Mouse (Mus musculus) forebrain, embryonic 15.5 days (tissue): ENCODE measurements around the gene Smug1. TPM values are rescaled to one million over a fixed set of nuclear protein-coding genes. Genes with fewer than 3 reads are reported as not detected.

Source experiments
- ATAC-seq: fragments of 200-750 bp; cut with Nextera tagmentation; replicated peaks from 2 replicates; pipeline ENCODE4 v1.8.0; 2017; ENCODE audit warnings: mild to moderate bottlenecking, moderate TSS enrichment, moderate library complexity
- H3K27ac ChIP-seq: fragments of 300-500 bp; sonication (generic); replicated peaks from 2 replicates; pipeline ENCODE4 v1.5.1; 2015; ENCODE audit warnings: mild to moderate bottlenecking, inconsistent platforms
- H3K27me3 ChIP-seq: fragments of 300-500 bp; sonication (generic); 2 replicates; pipeline ENCODE4 v1.6.1; 2015; ENCODE audit warnings: inconsistent platforms
- H3K36me3 ChIP-seq: fragments of 300-500 bp; sonication (generic); 2 replicates; pipeline ENCODE4 v1.6.1; 2015; ENCODE audit warnings: mild to moderate bottlenecking, inconsistent platforms
- H3K4me1 ChIP-seq: fragments of 300-500 bp; sonication (generic); 2 replicates; pipeline ENCODE4 v1.6.1; 2015; ENCODE audit warnings: inconsistent platforms
- H3K4me2 ChIP-seq: fragments of 300-500 bp; sonication (generic); replicated peaks from 2 replicates; pipeline ENCODE4 v1.6.1; 2015; ENCODE audit warnings: mild to moderate bottlenecking, inconsistent platforms
- H3K4me3 ChIP-seq: fragments of 300-500 bp; sonication (generic); 2 replicates; pipeline ENCODE4 v1.5.1; 2015; ENCODE audit warnings: mild to moderate bottlenecking, inconsistent platforms
- H3K9ac ChIP-seq: fragments of 300-500 bp; sonication (generic); replicated peaks from 2 replicates; pipeline ENCODE4 v1.6.1; 2015; ENCODE audit warnings: mild to moderate bottlenecking, inconsistent platforms
- H3K9me3 ChIP-seq: fragments of 300-500 bp; sonication (generic); 2 replicates; pipeline ENCODE4 v1.6.1; 2016; ENCODE audit warnings: inconsistent platforms
- WGBS: fragments of 180-500 bp; shearing (Covaris S2); methylation state at CpG from one replicate; pipeline ENCODE4 v1.1.7; 2015; ENCODE audit warnings: mixed read lengths; 5-methylcytosine and 5-hydroxymethylcytosine counted together
- polyA plus RNA-seq: library from polyadenylated mRNA; unstranded; fragments of >200 nt; fragmentation: Nextera tagmentation; extraction: Ambion mirVana; gene quantifications from 2 replicates; pipeline ENCODE4 v1.2.1, GENCODE M21; 2015

Smug1 gene
- polyA plus RNA-seq, 1 experiment from 2014 or later, result 26.8 TPM

- 19% methylated on average over 4 of the region's 4 CpGs for WGBS
- Histone ChIP-seq H3K9ac (no peak overlapping the region), H3K9me3 (no peaks in the 10 kb centered on the region), H3K4me3 (no peak overlapping the region), H3K4me1 (peaks cover 28% of the 10 kb centered on the region), H3K27ac (0 out of 2 replicates have a peak overlapping the region, but pooled peaks have one; percentile 76), H3K36me3 (no peaks in the 10 kb centered on the region), H3K4me2 (no peak overlapping the region), H3K27me3 (0 out of 2 replicates have a peak, but pooled peaks cover 7% of the 10 kb centered on the region)
- peak; percentile 33 for ATAC-seq
Measured at GRCm38 (mm10) chr15:103133761-103134160, 33.1 kb downstream of the Smug1 start.

GRCm38 (mm10) chr15:103130729-103131128, 36.2 kb downstream of the Smug1 start:
- Histone ChIP-seq H3K36me3 (no peaks in the 10 kb centered on the region), H3K27me3 (0 out of 2 replicates have a peak, but pooled peaks cover 4% of the 10 kb centered on the region), H3K9me3 (no peaks in the 10 kb centered on the region), H3K4me3 (no peak overlapping the region), H3K4me2 (no peak overlapping the region), H3K27ac (no peak overlapping the region), H3K4me1 (peaks cover 25% of the 10 kb centered on the region), H3K9ac (no peak overlapping the region)
- ATAC-seq, result no peak
- WGBS, result 46% methylated on average over 1 of the region's 1 CpGs

- ATAC-seq, result no peak
- Histone ChIP-seq H3K4me1 (peaks cover 10% of the 10 kb centered on the region), H3K9ac (no peak overlapping the region), H3K4me3 (no peak overlapping the region), H3K9me3 (no peaks in the 10 kb centered on the region), H3K36me3 (no peaks in the 10 kb centered on the region), H3K4me2 (no peak overlapping the region), H3K27me3 (0 out of 2 replicates have a peak, but pooled peaks cover 4% of the 10 kb centered on the region), H3K27ac (no peak overlapping the region)
- 36% methylated on average over 6 of the region's 6 CpGs for WGBS
Measured at GRCm38 (mm10) chr15:103129289-103129688, 37.6 kb downstream of the Smug1 start.

- Histone ChIP-seq H3K27ac (no peak overlapping the region), H3K9ac (no peak overlapping the region), H3K9me3 (no peaks in the 10 kb centered on the region), H3K4me1 (0 out of 2 replicates have a peak, but pooled peaks cover 3% of the 10 kb centered on the region), H3K4me3 (no peak overlapping the region), H3K27me3 (0 out of 2 replicates have a peak, but pooled peaks cover 3% of the 10 kb centered on the region), H3K36me3 (no peaks in the 10 kb centered on the region), H3K4me2 (no peak overlapping the region)
- ATAC-seq, result no peak
- WGBS, result 67% methylated on average over 1 of the region's 1 CpGs
Measured at GRCm38 (mm10) chr15:103128056-103128833, 38.6 kb downstream of the Smug1 start.

GRCm38 (mm10) chr15:103125982-103126381, 40.9 kb downstream of the Smug1 start:
- no peak for ATAC-seq
- Histone ChIP-seq H3K36me3 (no peaks in the 10 kb centered on the region), H3K4me2 (no peak overlapping the region), H3K9me3 (no peaks in the 10 kb centered on the region), H3K9ac (no peak overlapping the region), H3K27ac (no peak overlapping the region), H3K4me3 (no peak overlapping the region), H3K4me1 (0 out of 2 replicates have a peak, but pooled peaks cover 6% of the 10 kb centered on the region), H3K27me3 (no peaks in the 10 kb centered on the region; the same call in 1 of the 2 replicates)
- 86% methylated on average over 5 of the region's 5 CpGs for WGBS

GRCm38 (mm10) chr15:103124254-103124653, 42.6 kb downstream of the Smug1 start:
- Histone ChIP-seq H3K9ac (no peak overlapping the region), H3K4me1 (0 out of 2 replicates have a peak, but pooled peaks cover 3% of the 10 kb centered on the region), H3K4me3 (no peak overlapping the region), H3K4me2 (no peak overlapping the region), H3K27ac (no peak overlapping the region), H3K27me3 (peaks cover 6% of the 10 kb centered on the region; the same call in 1 of the 2 replicates), H3K9me3 (no peaks in the 10 kb centered on the region), H3K36me3 (no peaks in the 10 kb centered on the region)
- 79% methylated on average over 1 of the region's 1 CpGs for WGBS
- ATAC-seq, result no peak

GRCm38 (mm10) chr15:103123343-103123742, 43.5 kb downstream of the Smug1 start:
- no peak overlapping the region for H3K9ac ChIP-seq
- no peak for ATAC-seq
- WGBS, result 78% methylated on average over 8 of the region's 8 CpGs
- H3K27ac ChIP-seq, result no peak overlapping the region
- no peaks in the 10 kb centered on the region for H3K9me3 ChIP-seq
- no peak overlapping the region for H3K4me2 ChIP-seq
- H3K4me3 ChIP-seq, result no peak overlapping the region
- 0 out of 2 replicates have a peak, but pooled peaks cover 3% of the 10 kb centered on the region for H3K4me1 ChIP-seq
- no peaks in the 10 kb centered on the region for H3K36me3 ChIP-seq
- peaks cover 6% of the 10 kb centered on the region; the same call in 1 of the 2 replicates for H3K27me3 ChIP-seq

- ATAC-seq, result 0 out of 2 replicates have a peak, but pooled peaks have one; percentile 23
- H3K4me3 ChIP-seq, result no peak overlapping the region
- 0 out of 2 replicates have a peak, but pooled peaks cover 3% of the 10 kb centered on the region for H3K4me1 ChIP-seq
- peaks cover 13% of the 10 kb centered on the region; the same call in 1 of the 2 replicates for H3K27me3 ChIP-seq
- WGBS, result 29% methylated on average over 2 of the region's 2 CpGs
- no peak overlapping the region for H3K27ac ChIP-seq
- no peak overlapping the region for H3K4me2 ChIP-seq
- H3K36me3 ChIP-seq, result no peaks in the 10 kb centered on the region
- no peak overlapping the region for H3K9ac ChIP-seq
- no peaks in the 10 kb centered on the region for H3K9me3 ChIP-seq
Measured at GRCm38 (mm10) chr15:103122372-103122771, 44.5 kb downstream of the Smug1 start.

- Histone ChIP-seq H3K9me3 (no peaks in the 10 kb centered on the region), H3K27ac (no peak overlapping the region), H3K36me3 (no peaks in the 10 kb centered on the region), H3K4me1 (0 out of 2 replicates have a peak, but pooled peaks cover 3% of the 10 kb centered on the region), H3K9ac (no peak overlapping the region), H3K27me3 (peaks cover 23% of the 10 kb centered on the region; the same call in 1 of the 2 replicates), H3K4me2 (no peak overlapping the region), H3K4me3 (no peak overlapping the region)
- 56% methylated on average over 5 of the region's 5 CpGs for WGBS
- ATAC-seq, result no peak
Measured at GRCm38 (mm10) chr15:103121416-103121815, 45.5 kb downstream of the Smug1 start.

- H3K36me3 ChIP-seq, result no peaks in the 10 kb centered on the region
- H3K4me3 ChIP-seq, result no peak overlapping the region
- no peaks in the 10 kb centered on the region for H3K9me3 ChIP-seq
- H3K4me1 ChIP-seq, result 0 out of 2 replicates have a peak, but pooled peaks cover 3% of the 10 kb centered on the region
- peaks cover 30% of the 10 kb centered on the region; the same call in 1 of the 2 replicates for H3K27me3 ChIP-seq
- WGBS, result 77% methylated on average over 11 of the region's 11 CpGs
- no peak overlapping the region for H3K9ac ChIP-seq
- H3K4me2 ChIP-seq, result no peak overlapping the region
- H3K27ac ChIP-seq, result no peak overlapping the region
- no peak for ATAC-seq
Measured at GRCm38 (mm10) chr15:103120594-103120993, 46.3 kb downstream of the Smug1 start.

- Histone ChIP-seq H3K27me3 (peaks cover 46% of the 10 kb centered on the region), H3K27ac (no peak overlapping the region), H3K36me3 (no peaks in the 10 kb centered on the region), H3K9ac (no peak overlapping the region), H3K9me3 (no peaks in the 10 kb centered on the region), H3K4me3 (no peak overlapping the region), H3K4me1 (peaks cover 4% of the 10 kb centered on the region; the same call in 1 of the 2 replicates), H3K4me2 (no peak overlapping the region)
- ATAC-seq, result no peak
- 61% methylated on average over 5 of the region's 5 CpGs for WGBS
Measured at GRCm38 (mm10) chr15:103115726-103116125, 51.2 kb downstream of the Smug1 start.

GRCm38 (mm10) chr15:103115256-103115655, 51.6 kb downstream of the Smug1 start:
- under 1% methylated on average over 9 of the region's 9 CpGs for WGBS
- H3K4me1 ChIP-seq, result peaks cover 4% of the 10 kb centered on the region; the same call in 1 of the 2 replicates
- no peak overlapping the region for H3K27ac ChIP-seq
- H3K27me3 ChIP-seq, result peaks cover 46% of the 10 kb centered on the region
- H3K9me3 ChIP-seq, result no peaks in the 10 kb centered on the region
- no peak overlapping the region for H3K4me3 ChIP-seq
- 0 out of 2 replicates have a peak, but pooled peaks have one; percentile 32 for ATAC-seq
- no peak overlapping the region for H3K4me2 ChIP-seq
- no peak overlapping the region for H3K9ac ChIP-seq
- no peaks in the 10 kb centered on the region for H3K36me3 ChIP-seq
